Mouse (Mus musculus) stomach, embryonic 14.5 days (tissue): ENCODE results near the gene Mecom. TPM values are rescaled to one million over a fixed set of nuclear protein-coding genes. Genes with fewer than 3 reads are reported as not detected.

Experiments
- ATAC-seq: fragments of 200-750 bp; cut with Nextera tagmentation; 2 replicates; pipeline ENCODE4 v1.8.0; 2017; ENCODE audit warnings: low read depth, moderate TSS enrichment; ENCODE audit not compliant: insufficient number of reproducible peaks, insufficient read depth, low FRiP score
- H3K27ac ChIP-seq: fragments of 300-500 bp; sonication (generic); 2 replicates; pipeline ENCODE4 v1.5.1; 2014; ENCODE audit warnings: mild to moderate bottlenecking, low read length, moderate library complexity, mixed read lengths
- H3K27me3 ChIP-seq: fragments of 300-500 bp; sonication (generic); 2 replicates; pipeline ENCODE4 v1.6.1; 2014; ENCODE audit warnings: low read length, control low read depth, mixed read lengths; ENCODE audit not compliant: control insufficient read depth, insufficient read depth
- H3K36me3 ChIP-seq: fragments of 300-500 bp; sonication (generic); 2 replicates; pipeline ENCODE4 v1.6.1; 2014; ENCODE audit warnings: mild to moderate bottlenecking, control low read depth, low read length, moderate library complexity, mixed read lengths; ENCODE audit not compliant: control insufficient read depth, insufficient read depth
- H3K4me1 ChIP-seq: fragments of 300-500 bp; sonication (generic); 2 replicates; pipeline ENCODE4 v1.6.1; 2014; ENCODE audit warnings: low read length, control low read depth, mixed read lengths; ENCODE audit not compliant: control insufficient read depth, insufficient read depth
- H3K4me2 ChIP-seq: fragments of 300-500 bp; sonication (generic); replicated peaks from 2 replicates; pipeline ENCODE4 v1.6.1; 2014; ENCODE audit warnings: low read depth, low read length, control low read depth
- H3K4me3 ChIP-seq: fragments of 300-500 bp; sonication (generic); 2 replicates; pipeline ENCODE4 v1.5.1; 2014; ENCODE audit warnings: low read depth, low read length, control low read depth
- H3K9ac ChIP-seq: fragments of 300-500 bp; sonication (generic); replicated peaks from 2 replicates; pipeline ENCODE4 v1.6.1; 2014; ENCODE audit warnings: low read depth, mild to moderate bottlenecking, control low read depth, low read length, moderate library complexity, mixed read lengths
- H3K9me3 ChIP-seq: fragments of 300-500 bp; sonication (generic); 2 replicates; pipeline ENCODE4 v1.6.1; 2016; ENCODE audit warnings: low read depth, low read length, control low read depth; ENCODE audit not compliant: control insufficient read depth
- WGBS: fragments of 180-500 bp; shearing (Covaris S2); extraction: QIAGEN DNeasy Blood & Tissue Kit; methylation state at CpG from one replicate; pipeline ENCODE4 v1.1.7; 2014; 5-methylcytosine and 5-hydroxymethylcytosine counted together
- polyA plus RNA-seq: library from polyadenylated mRNA; unstranded; fragments of >200 nt; fragmentation: Nextera tagmentation; extraction: Ambion mirVana; gene quantifications from 2 replicates; pipeline ENCODE4 v1.2.1, GENCODE M21; 2014

Mecom gene
- polyA plus RNA-seq, 1 experiment from 2014 or later: 101 TPM

GRCm38 (mm10) chr3:30366621-30367020 is 181.2 kb downstream of the Mecom start:
- no peak overlapping the region for H3K27ac ChIP-seq
- ATAC-seq: no peak
- peaks cover 7% of the 10 kb centered on the region; the same call in 1 of the 2 replicates for H3K4me1 ChIP-seq
- 90% methylated on average over 7 of the region's 7 CpGs for WGBS
- no peak overlapping the region for H3K4me3 ChIP-seq
- H3K36me3 ChIP-seq: no peaks in the 10 kb centered on the region
- H3K9ac ChIP-seq: no peak overlapping the region
- H3K4me2 ChIP-seq: no peak overlapping the region
- no peaks in the 10 kb centered on the region for H3K9me3 ChIP-seq
- H3K27me3 ChIP-seq: no peaks in the 10 kb centered on the region

DNA sequence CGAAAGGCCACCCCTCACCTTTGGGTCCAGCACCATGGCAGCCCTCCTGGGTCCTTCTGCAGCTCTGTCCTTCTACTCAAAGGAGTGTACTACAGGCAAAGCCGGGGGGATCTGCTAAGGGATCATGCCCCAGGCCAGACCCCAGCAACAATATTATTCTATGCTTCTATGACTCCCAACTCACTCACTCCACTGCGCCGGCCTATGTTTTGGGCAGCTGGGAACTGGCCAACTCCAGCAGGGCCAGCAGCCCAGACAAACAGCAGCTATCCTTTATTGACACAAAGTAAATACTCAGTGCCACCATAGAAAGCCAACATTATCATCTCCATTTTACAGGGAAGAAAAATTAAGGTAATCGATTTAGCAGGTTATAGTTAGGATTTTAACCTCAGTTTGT is 186.6 kb downstream of the Mecom start:
- no peak overlapping the region for H3K27ac ChIP-seq
- WGBS: 60% methylated on average over 5 of the region's 5 CpGs
- H3K4me2 ChIP-seq: no peak overlapping the region

GRCm38 (mm10) chr3:30353878-30354727 is 193.7 kb downstream of the Mecom start:
- Histone ChIP-seq H3K27ac (no peak overlapping the region), H3K9ac (no peak overlapping the region)
- ATAC-seq: no peak

More for the DNA sequence above, 186.6 kb downstream of the Mecom start:
- no peak overlapping the region for H3K4me3 ChIP-seq
- H3K36me3 ChIP-seq: no peaks in the 10 kb centered on the region
- H3K9ac ChIP-seq: no peak overlapping the region
- no peaks in the 10 kb centered on the region for H3K27me3 ChIP-seq
- no peaks in the 10 kb centered on the region for H3K9me3 ChIP-seq
- peaks cover 11% of the 10 kb centered on the region; the same call in 1 of the 2 replicates for H3K4me1 ChIP-seq
- no peak for ATAC-seq

GRCm38 (mm10) chr3:30349279-30349678 is 198.5 kb downstream of the Mecom start:
- WGBS: 54% methylated on average over 7 of the region's 7 CpGs
- Histone ChIP-seq H3K4me3 (no peak overlapping the region), H3K9me3 (no peaks in the 10 kb centered on the region), H3K36me3 (no peaks in the 10 kb centered on the region), H3K4me1 (no peaks in the 10 kb centered on the region), H3K27me3 (no peaks in the 10 kb centered on the region), H3K27ac (no peak overlapping the region), H3K4me2 (no peak overlapping the region), H3K9ac (no peak overlapping the region)
- no peak for ATAC-seq

More at GRCm38 (mm10) chr3:30353878-30354727, 193.7 kb downstream of the Mecom start:
- Histone ChIP-seq H3K4me1 (0 out of 2 replicates have a peak, but pooled peaks cover under 1% of the 10 kb centered on the region), H3K4me3 (no peak overlapping the region), H3K9me3 (no peaks in the 10 kb centered on the region), H3K4me2 (no peak overlapping the region), H3K36me3 (no peaks in the 10 kb centered on the region), H3K27me3 (no peaks in the 10 kb centered on the region)
- 30% methylated on average over 6 of the region's 6 CpGs for WGBS

- ATAC-seq: no peak
- 79% methylated on average over 4 of the region's 4 CpGs for WGBS
Observed at GRCm38 (mm10) chr3:30344151-30344550, 203.7 kb downstream of the Mecom start.

GRCm38 (mm10) chr3:30332337-30332736 is 215.5 kb downstream of the Mecom start:
- Histone ChIP-seq H3K36me3 (no peaks in the 10 kb centered on the region), H3K4me3 (no peak overlapping the region), H3K4me1 (peaks cover 3% of the 10 kb centered on the region; the same call in 1 of the 2 replicates), H3K9ac (no peak overlapping the region), H3K9me3 (no peaks in the 10 kb centered on the region), H3K27ac (no peak overlapping the region), H3K4me2 (no peak overlapping the region), H3K27me3 (no peaks in the 10 kb centered on the region)
- ATAC-seq: no peak
- WGBS: 82% methylated on average over 6 of the region's 6 CpGs

More at GRCm38 (mm10) chr3:30344151-30344550, 203.7 kb downstream of the Mecom start:
- no peak overlapping the region for H3K9ac ChIP-seq
- no peak overlapping the region for H3K4me2 ChIP-seq
- H3K9me3 ChIP-seq: no peaks in the 10 kb centered on the region
- H3K27ac ChIP-seq: no peak overlapping the region
- no peaks in the 10 kb centered on the region for H3K27me3 ChIP-seq
- H3K36me3 ChIP-seq: no peaks in the 10 kb centered on the region
- no peak overlapping the region for H3K4me3 ChIP-seq
- H3K4me1 ChIP-seq: no peaks in the 10 kb centered on the region

DNA sequence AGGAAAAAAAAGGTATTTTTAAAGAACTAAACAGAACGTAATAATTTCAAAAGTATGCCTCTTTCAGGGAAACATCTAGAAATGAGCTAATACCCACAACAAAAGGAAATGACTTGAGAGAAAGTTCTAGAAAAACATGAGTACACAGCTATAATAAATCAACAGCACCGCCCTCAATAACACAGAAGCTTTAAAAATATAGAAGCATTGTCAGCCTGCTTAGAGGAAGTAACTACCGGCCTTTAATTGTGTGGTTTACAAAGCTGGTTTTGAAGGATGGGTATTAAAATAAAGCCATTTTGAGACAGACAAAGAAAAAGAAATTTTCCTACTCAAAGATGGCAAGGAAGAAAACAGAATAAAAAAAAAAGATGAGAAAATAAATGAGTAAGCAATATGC is 217.3 kb downstream of the Mecom start:
- 72% methylated on average over 3 of the region's 3 CpGs for WGBS
- Histone ChIP-seq H3K4me1 (peaks cover 3% of the 10 kb centered on the region; the same call in 1 of the 2 replicates), H3K9me3 (no peaks in the 10 kb centered on the region), H3K36me3 (no peaks in the 10 kb centered on the region), H3K27me3 (no peaks in the 10 kb centered on the region), H3K9ac (no peak overlapping the region), H3K4me2 (no peak overlapping the region), H3K27ac (no peak overlapping the region), H3K4me3 (no peak overlapping the region)
- no peak for ATAC-seq

- Histone ChIP-seq H3K9me3 (no peaks in the 10 kb centered on the region), H3K27ac (no peak overlapping the region), H3K9ac (no peak overlapping the region), H3K4me3 (no peak overlapping the region), H3K27me3 (no peaks in the 10 kb centered on the region), H3K4me1 (peaks cover 3% of the 10 kb centered on the region; the same call in 1 of the 2 replicates), H3K4me2 (no peak overlapping the region), H3K36me3 (no peaks in the 10 kb centered on the region)
- 57% methylated on average over 3 of the region's 3 CpGs for WGBS
- no peak for ATAC-seq
Observed at GRCm38 (mm10) chr3:30330021-30330420, 217.8 kb downstream of the Mecom start.
